Mouse (Mus musculus): Measurements from ENCODE around the gene Ctu2. TPM values are rescaled to one million over a fixed set of nuclear protein-coding genes. Genes with fewer than 3 reads are reported as not detected.

Ctu2 gene
- polyA plus RNA-seq, 1 experiment: 21.8 TPM

Other genes starting within 250 kb of the Ctu2 start
- gene Zfpm1, start 194.0 kb upstream of the Ctu2 start, polyA plus RNA-seq (2012; rRNA removed): 23.3 and 27.8 TPM in 2 replicates
- gene Trhr2, start 115.4 kb upstream of the Ctu2 start, polyA plus RNA-seq (2012; rRNA removed): not detected in 2 replicates
- 18.9 and 22.1 TPM in 2 replicates for gene Zc3h18, start 99.5 kb upstream of the Ctu2 start, polyA plus RNA-seq (2012; rRNA removed)
- 0.33 and 0.34 TPM in 2 replicates for gene Il17c, start 54.1 kb upstream of the Ctu2 start, polyA plus RNA-seq (2012; rRNA removed)
- 72.6 and 73.9 TPM in 2 replicates for gene Cyba, start 43.2 kb upstream of the Ctu2 start, polyA plus RNA-seq (2012; rRNA removed)
- gene Mvd, start 32.7 kb upstream of the Ctu2 start, polyA plus RNA-seq (2012; rRNA removed): 31.6 and 42.7 TPM in 2 replicates
- 1.9 and 2.4 TPM in 2 replicates for gene Snai3, start 15.4 kb upstream of the Ctu2 start, polyA plus RNA-seq (2012; rRNA removed)
- gene Rnf166, start 79 bp upstream of the Ctu2 start, polyA plus RNA-seq (2012; rRNA removed): 66.8 and 72.7 TPM in 2 replicates
- gene Piezo1, start 75.2 kb downstream of the Ctu2 start, polyA plus RNA-seq (2012; rRNA removed): 161 and 162 TPM in 2 replicates
- 4.6 and 5.6 TPM in 2 replicates for gene Cdt1, start 91.9 kb downstream of the Ctu2 start, polyA plus RNA-seq (2012; rRNA removed)
- gene Aprt, start 100.8 kb downstream of the Ctu2 start, polyA plus RNA-seq (2012; rRNA removed): 34.5 and 42.2 TPM in 2 replicates
- 21.4 and 23.8 TPM in 2 replicates for gene Galns, start 135.3 kb downstream of the Ctu2 start, polyA plus RNA-seq (2012; rRNA removed)
- 109 and 121 TPM in 2 replicates for gene Trappc2l, start 135.5 kb downstream of the Ctu2 start, polyA plus RNA-seq (2012; rRNA removed)
- not detected in 2 replicates for gene Pabpn1l, start 146.6 kb downstream of the Ctu2 start, polyA plus RNA-seq (2012; rRNA removed)
- gene Cbfa2t3, start 223.0 kb downstream of the Ctu2 start, polyA plus RNA-seq (2012; rRNA removed): 3.9 and 6.1 TPM in 2 replicates